Mouse (Mus musculus) spleen, adult 18-20 months (tissue): Measurements from ENCODE around the gene Srrm4.

Source experiments
- DNase-seq, 2 experiments: peaks; one replicate each; pipeline ENCODE4 v3.0.0; 2022; ENCODE audit warnings: mixed read lengths in 2 of 2

Gene Srrm4

GRCm38 (mm10) chr5:116591346-116592048 lies at the start of gene Srrm4:
Gene Srrm4 (minus strand): TSS chr5:116591817.
- no peak for DNase-seq

- no peak for DNase-seq
These were observed 1.3 kb upstream of the Srrm4 start for GRCm38 (mm10) chr5:116592801-116593430.

- no peak for DNase-seq
These were observed 608 bp upstream of the Srrm4 start for GRCm38 (mm10) chr5:116592049-116592800.

GRCm38 (mm10) chr5:116590698-116591097 lies 919 bp downstream of the Srrm4 start:
- DNase-seq: no peak

- DNase-seq: no peak
These were observed 2.0 kb downstream of the Srrm4 start for GRCm38 (mm10) chr5:116589631-116590030.

- DNase-seq: no peak
These were observed 2.8 kb downstream of the Srrm4 start for GRCm38 (mm10) chr5:116588836-116589235.

- no peak for DNase-seq
These were observed 12.1 kb downstream of the Srrm4 start for GRCm38 (mm10) chr5:116579533-116579932.

- no peak for DNase-seq
These were observed 14.5 kb downstream of the Srrm4 start for GRCm38 (mm10) chr5:116577082-116577481.

- no peak for DNase-seq
These were observed 18.3 kb downstream of the Srrm4 start for GRCm38 (mm10) chr5:116573307-116573706.

GRCm38 (mm10) chr5:116571936-116572335 lies 19.7 kb downstream of the Srrm4 start:
- no peak for DNase-seq

- DNase-seq: no peak
These were observed 20.3 kb downstream of the Srrm4 start for GRCm38 (mm10) chr5:116571232-116571861.

GRCm38 (mm10) chr5:116570566-116570965 lies 21.1 kb downstream of the Srrm4 start:
- DNase-seq: no peak

GRCm38 (mm10) chr5:116569629-116570028 lies 22.0 kb downstream of the Srrm4 start:
- DNase-seq: no peak

GRCm38 (mm10) chr5:116568050-116568449 lies 23.6 kb downstream of the Srrm4 start:
- no peak for DNase-seq

- no peak for DNase-seq
These were observed 24.3 kb downstream of the Srrm4 start for GRCm38 (mm10) chr5:116567298-116567697.

GRCm38 (mm10) chr5:116566385-116567045 lies 25.1 kb downstream of the Srrm4 start:
- DNase-seq: no peak

GRCm38 (mm10) chr5:116565573-116565972 lies 26.0 kb downstream of the Srrm4 start:
- no peak for DNase-seq

- no peak for DNase-seq
These were observed 27.2 kb downstream of the Srrm4 start for GRCm38 (mm10) chr5:116564391-116564790.

GRCm38 (mm10) chr5:116563713-116564112 lies 27.9 kb downstream of the Srrm4 start:
- no peak for DNase-seq

- no peak for DNase-seq
These were observed 32.5 kb downstream of the Srrm4 start for GRCm38 (mm10) chr5:116559091-116559490.

GRCm38 (mm10) chr5:116556614-116557013 lies 35.0 kb downstream of the Srrm4 start:
- no peak for DNase-seq

GRCm38 (mm10) chr5:116553868-116554267 lies 37.7 kb downstream of the Srrm4 start:
- DNase-seq: no peak

GRCm38 (mm10) chr5:116553106-116553505 lies 38.5 kb downstream of the Srrm4 start:
- no peak for DNase-seq
